Mouse (Mus musculus) kidney, adult 2 months (tissue): ENCODE measurements around the gene Scfd2.

ENCODE experiments used
- CTCF ChIP-seq: fragments of 200-500 bp; conservative IDR thresholded peaks from 2 replicates; pipeline ENCODE4 v1.5.1; 2011; ENCODE audit warnings: low read depth, mild to moderate bottlenecking, control low read depth, low read length, moderate library complexity, mixed read lengths; ENCODE audit not compliant: insufficient read depth, insufficient read length
- POLR2A ChIP-seq: fragments of 200-500 bp; IDR thresholded peaks from one replicate; pipeline ENCODE4 v1.6.1; 2011; ENCODE audit warnings: low read depth, low read length, control low read depth

DNA sequence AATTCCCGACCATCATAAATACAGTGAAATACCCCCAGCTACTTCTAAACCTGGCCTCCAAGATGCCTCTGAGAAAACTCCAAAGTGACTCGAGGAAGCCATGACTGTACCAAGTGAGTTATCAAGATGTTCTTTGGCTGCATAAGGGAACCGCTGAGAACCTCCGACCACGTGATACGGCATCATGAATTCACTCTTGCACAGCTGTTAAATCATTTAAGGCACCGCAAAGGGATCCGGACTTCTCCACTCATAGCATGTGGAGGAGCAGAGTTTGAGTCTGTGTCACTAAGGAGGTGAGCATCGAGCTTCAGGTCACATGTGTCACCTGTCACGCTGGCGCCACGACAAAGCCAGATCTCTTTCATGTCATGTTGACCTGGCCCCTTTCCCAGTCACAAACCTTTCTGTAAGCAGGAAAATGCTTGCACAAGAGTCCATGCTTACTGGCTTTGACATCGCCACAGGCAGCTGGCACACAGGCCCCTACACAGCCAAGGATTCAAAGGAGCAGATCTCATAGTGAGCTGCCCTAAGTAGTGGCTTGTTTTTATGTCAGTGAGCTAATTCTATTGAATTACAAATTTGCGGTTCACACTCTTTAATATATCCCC is 287.0 kb downstream of the Scfd2 start:
- TF ChIP-seq CTCF (no peak), POLR2A (no peak)
